Mouse (Mus musculus): Measurements from ENCODE around the gene Kcnip1. TPM values are rescaled to one million over a fixed set of nuclear protein-coding genes. Genes with fewer than 3 reads are reported as not detected.

Kcnip1 gene
- total RNA-seq, 2 experiments from 2014 or later, result 0.12 TPM; not detected in 1

- no peak for DNase-seq (ENCODE audit: low spot score)
These were observed 3.0 kb downstream of the Kcnip1 start for GRCm38 (mm10) chr11:33990002-33990401.

- no peak for DNase-seq (ENCODE audit: low spot score)
These were observed 6.4 kb downstream of the Kcnip1 start for GRCm38 (mm10) chr11:33986525-33986924.

GRCm38 (mm10) chr11:33980146-33980545 lies 12.8 kb downstream of the Kcnip1 start:
- no peak for DNase-seq (ENCODE audit: low spot score)

GRCm38 (mm10) chr11:33975121-33975520 lies 17.8 kb downstream of the Kcnip1 start:
- DNase-seq (ENCODE audit: low spot score), result no peak

GRCm38 (mm10) chr11:33974341-33975040 lies 18.5 kb downstream of the Kcnip1 start:
- no peak for DNase-seq (ENCODE audit: low spot score)

- no peak for DNase-seq (ENCODE audit: low spot score)
These were observed 20.8 kb downstream of the Kcnip1 start for GRCm38 (mm10) chr11:33972114-33972513.

GRCm38 (mm10) chr11:33969199-33969598 lies 23.8 kb downstream of the Kcnip1 start:
- peak; percentile 5 for DNase-seq (ENCODE audit: low spot score)

- DNase-seq (ENCODE audit: low spot score), result no peak
These were observed 25.2 kb downstream of the Kcnip1 start for GRCm38 (mm10) chr11:33967708-33968107.

- DNase-seq (ENCODE audit: low spot score), result no peak
These were observed 27.6 kb downstream of the Kcnip1 start for GRCm38 (mm10) chr11:33965380-33965779.

- no peak for DNase-seq (ENCODE audit: low spot score)
These were observed 30.1 kb downstream of the Kcnip1 start, which contains the start of gene Kcnmb1 for GRCm38 (mm10) chr11:33962688-33963407. Kcnmb1 (plus strand) TSS chr11:33963013.

- DNase-seq (ENCODE audit: low spot score), result no peak
These were observed 30.8 kb downstream of the Kcnip1 start for GRCm38 (mm10) chr11:33962178-33962577.

- DNase-seq (ENCODE audit: low spot score), result peak; percentile 34
These were observed 34.2 kb downstream of the Kcnip1 start for GRCm38 (mm10) chr11:33958713-33959112.

GRCm38 (mm10) chr11:33957595-33957994 lies 35.4 kb downstream of the Kcnip1 start:
- no peak for DNase-seq (ENCODE audit: low spot score)

- DNase-seq (ENCODE audit: low spot score), result no peak
These were observed 36.3 kb downstream of the Kcnip1 start for GRCm38 (mm10) chr11:33956623-33957022.

- no peak for DNase-seq (ENCODE audit: low spot score)
These were observed 37.0 kb downstream of the Kcnip1 start for GRCm38 (mm10) chr11:33955982-33956381.

- no peak for DNase-seq (ENCODE audit: low spot score)
These were observed 41.0 kb downstream of the Kcnip1 start for GRCm38 (mm10) chr11:33951684-33952625.

- DNase-seq (ENCODE audit: low spot score), result no peak
These were observed 41.8 kb downstream of the Kcnip1 start for GRCm38 (mm10) chr11:33951155-33951554.

- no peak for DNase-seq (ENCODE audit: low spot score)
These were observed 46.5 kb downstream of the Kcnip1 start for GRCm38 (mm10) chr11:33946501-33946900.

- DNase-seq (ENCODE audit: low spot score), result no peak
These were observed 48.1 kb downstream of the Kcnip1 start for GRCm38 (mm10) chr11:33944786-33945328.

GRCm38 (mm10) chr11:33944067-33944785 lies 48.7 kb downstream of the Kcnip1 start:
- no peak for DNase-seq (ENCODE audit: low spot score)

- DNase-seq (ENCODE audit: low spot score), result no peak
These were observed 49.4 kb downstream of the Kcnip1 start for GRCm38 (mm10) chr11:33943565-33943964.
